Mouse (Mus musculus): Measurements from ENCODE around the gene Akr1c14.
"Not testable (repeated sequence)": the region's sequence is repeated elsewhere in the genome, so short reads cannot be mapped to it uniquely, and the experiment has no call there.

The Akr1c14 gene

DNA sequence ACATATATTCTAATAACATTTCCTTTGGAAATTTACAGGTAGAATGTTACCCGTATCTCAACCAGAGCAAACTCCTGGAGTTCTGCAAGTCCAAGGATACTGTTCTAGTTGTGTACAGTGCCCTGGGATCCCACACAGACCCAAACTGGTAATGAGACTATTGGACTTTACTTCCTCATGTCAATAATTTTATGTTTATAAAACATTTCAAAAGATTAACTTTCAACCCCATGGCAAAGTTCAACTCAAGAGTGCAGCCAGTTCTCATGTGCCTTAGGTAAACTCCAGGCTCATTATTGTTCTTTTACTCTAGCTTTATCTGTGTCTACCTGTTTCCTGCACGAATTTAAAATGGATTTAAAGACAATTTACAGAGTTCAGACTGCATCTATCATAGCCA, at the start of gene Akr1c14:
Gene Akr1c14, plus strand, starts transcription at position 293 of the 400 bp plus-strand sequence.
- no peak for DNase-seq (ENCODE audit: low spot score)

DNA sequence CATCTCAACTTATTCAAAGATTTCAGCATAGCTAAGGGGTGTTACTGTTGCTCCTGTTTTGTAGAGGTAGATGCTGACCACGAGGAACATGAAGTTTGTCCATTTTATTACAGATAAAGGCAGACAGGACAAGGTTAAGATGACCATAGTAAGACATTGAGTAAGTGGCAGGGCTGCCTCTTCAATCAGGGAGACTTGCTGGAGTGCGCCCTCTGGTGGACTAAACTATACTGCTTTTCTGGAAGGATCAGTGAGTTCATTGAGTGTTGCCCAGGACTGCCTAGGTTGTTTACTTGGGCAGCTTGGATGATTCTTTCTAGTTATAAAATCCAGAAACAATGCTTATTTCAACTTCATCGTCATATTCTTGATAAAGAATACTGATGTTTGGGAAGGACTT, 47.1 kb upstream of the Akr1c14 start:
- DNase-seq (ENCODE audit: low spot score), result peak; percentile 79

DNA sequence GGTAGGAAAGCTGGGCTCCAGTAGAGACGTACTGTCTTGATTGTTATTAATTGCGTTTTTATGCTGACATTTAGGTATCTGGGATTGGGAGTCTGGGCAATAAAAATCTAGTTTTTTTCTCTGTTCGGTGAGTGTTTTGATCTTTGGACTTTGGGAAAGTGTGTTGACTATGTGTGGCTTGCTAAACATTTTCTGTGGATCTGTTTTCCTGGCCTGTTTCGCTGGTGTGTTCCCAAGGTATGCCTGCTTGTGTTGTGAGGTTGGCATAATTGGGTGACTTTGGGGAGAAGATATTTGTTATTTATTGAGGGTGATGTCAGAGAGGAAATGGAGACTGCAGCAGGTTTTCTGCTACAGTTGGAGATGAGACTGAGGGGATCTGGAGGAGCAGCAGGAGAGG, 38.0 kb upstream of the Akr1c14 start:
- DNase-seq (ENCODE audit: low spot score), result no peak

DNA sequence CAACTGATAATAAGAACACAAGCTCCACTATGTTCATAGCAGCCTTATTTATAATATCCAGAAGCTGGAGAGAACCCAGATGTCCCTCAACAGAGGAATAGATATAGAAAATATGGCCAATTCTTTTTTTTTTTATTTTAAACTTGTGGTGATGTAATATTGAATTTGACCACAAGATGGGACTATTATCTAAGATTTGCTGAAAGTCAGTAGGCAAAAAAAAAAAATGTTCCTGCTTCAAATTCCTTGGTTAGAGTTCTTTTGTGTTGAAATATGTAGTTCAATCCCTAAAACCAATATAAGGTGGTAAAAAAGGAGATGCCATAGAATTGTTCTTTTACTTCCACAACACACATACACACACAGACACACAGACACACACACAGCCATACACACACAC, 35.0 kb upstream of the Akr1c14 start:
- DNase-seq (ENCODE audit: low spot score), result no peak

DNA sequence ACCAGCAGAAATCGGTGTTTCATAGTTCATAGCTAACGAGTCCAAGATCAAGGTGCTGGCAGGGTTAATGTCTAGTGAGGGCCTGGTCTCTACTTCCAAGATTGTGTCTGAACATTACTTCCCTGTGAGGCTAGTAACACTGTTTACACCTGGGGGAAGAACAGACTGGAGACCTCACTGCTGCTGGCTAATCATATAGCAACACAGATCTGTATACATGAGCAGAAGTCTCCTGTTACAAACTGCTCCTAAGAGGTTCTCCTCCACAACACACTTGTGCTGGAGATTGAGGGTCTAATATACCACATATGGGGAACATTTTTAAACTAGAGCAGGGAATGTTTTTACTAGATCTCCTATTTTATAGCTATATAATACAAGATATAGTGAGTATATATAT, 18.9 kb upstream of the Akr1c14 start:
- no peak for DNase-seq (ENCODE audit: low spot score)

DNA sequence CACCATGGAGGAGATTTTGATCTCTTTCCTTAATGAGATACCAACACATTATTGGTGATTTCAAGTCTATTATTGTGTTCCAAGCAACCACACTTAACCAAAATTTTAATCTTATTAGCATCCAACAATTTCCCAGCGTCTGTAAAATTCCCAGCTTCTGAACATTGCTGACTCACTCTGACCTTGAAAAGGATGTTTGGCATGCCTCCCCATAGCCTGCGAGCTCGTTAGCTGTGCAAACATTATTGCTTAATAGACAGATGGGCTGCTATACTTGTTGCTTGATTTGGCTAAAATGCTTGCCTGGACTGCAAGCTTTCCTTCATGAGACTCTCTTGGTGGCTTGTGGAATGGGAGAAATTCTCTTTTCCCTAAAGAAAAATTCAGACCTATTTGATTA, 16.3 kb upstream of the Akr1c14 start:
- DNase-seq (ENCODE audit: low spot score), result peak; percentile 30

DNA sequence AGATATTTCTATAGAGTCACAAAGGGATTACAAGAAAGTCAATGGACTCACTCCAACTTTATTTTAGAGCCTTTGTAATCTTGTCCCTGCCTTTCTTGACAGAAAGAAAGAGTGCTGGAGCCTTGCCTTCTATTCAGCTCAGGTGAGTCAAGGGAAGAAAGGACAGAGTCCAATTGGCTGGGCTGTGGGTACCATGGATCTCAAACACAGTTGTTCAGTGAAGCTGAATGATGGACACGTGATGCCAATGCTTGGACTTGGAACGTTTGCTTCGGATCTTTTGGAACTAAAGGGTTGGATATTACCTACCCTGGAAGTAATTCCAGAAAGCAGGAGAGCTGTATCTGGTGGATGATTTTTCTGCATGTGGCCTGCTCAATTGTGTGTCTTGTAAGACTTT, 13.8 kb upstream of the Akr1c14 start:
- DNase-seq (ENCODE audit: low spot score), result no peak

DNA sequence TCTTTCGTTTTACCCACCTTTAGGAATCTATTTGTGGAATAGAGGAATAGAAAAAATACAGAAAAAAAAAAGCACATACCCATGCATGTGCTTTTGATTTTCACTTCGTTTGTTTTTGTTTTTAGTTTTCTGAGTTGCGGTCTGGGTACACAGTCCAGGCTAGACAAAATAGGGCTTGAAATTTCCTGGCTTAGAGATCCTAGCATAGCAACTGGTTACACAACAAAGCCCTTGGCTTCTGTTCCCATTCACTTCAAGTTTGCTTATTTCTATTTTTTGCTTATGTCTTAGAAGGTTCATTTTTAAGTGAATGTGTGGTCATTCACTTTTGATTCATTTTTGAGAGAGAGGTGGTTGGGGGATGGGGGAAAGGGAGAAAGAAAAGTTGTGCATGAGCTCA, 2.7 kb upstream of the Akr1c14 start:
- DNase-seq (ENCODE audit: low spot score), result no peak

DNA sequence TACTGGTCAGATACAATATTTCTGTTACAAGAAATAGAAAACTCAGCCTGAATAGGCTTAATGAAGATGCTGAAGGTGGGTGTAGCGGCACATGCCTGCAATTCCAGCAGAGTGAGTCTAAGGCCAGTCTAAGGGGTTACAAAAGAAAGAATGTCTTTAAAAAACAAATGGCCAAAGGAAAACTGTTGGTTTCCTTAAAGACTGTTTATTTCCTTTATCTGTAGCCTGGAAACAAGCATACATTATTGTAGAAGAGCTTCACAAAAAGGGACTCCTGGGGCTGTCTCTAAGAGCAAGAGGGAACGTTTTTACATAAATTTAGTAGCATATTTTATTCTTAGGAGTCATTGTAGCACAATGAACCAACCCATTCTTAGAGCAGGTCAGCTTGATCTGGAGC, 2.0 kb upstream of the Akr1c14 start:
- DNase-seq (ENCODE audit: low spot score), result no peak

DNA sequence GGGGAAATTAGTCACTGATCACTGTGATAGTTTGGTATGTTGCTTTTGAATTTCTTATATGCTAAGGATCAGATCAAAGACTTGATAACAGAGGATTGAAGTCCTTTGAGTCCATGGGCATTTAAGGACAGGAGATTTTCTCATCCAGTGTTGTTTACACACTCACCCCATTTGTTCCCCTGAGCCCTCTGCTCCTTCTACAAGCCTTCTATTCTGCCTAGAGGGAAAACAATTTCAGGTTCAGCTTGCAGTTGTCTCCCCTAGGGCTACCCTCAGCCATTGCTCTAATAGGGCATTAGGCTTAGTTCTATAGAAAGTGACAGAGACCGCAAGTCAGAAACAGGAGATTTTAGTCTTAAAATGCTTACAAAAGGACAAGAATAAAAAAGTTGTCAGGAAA, 585 bp upstream of the Akr1c14 start:
- no peak for DNase-seq (ENCODE audit: low spot score)

DNA sequence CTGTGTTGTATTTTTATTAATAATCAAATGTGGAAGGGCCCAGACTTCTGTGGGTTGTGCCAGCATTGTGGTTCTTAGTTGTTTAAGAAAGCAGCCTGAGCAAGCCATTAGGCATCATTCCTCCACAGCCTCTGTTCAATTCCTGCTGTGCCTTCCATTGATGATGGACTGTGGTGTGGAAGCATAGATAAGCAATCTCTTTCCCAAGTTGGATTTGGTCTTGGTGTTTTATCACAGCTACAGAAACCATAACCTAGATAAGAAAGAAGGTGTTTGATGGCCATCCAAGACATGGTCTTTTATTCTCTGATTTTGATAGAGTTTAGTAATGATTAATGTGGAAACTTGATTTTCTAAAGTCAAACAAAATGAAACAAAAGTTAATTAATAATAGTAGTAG, 844 bp downstream of the Akr1c14 start:
- DNase-seq (ENCODE audit: low spot score), result no peak

DNA sequence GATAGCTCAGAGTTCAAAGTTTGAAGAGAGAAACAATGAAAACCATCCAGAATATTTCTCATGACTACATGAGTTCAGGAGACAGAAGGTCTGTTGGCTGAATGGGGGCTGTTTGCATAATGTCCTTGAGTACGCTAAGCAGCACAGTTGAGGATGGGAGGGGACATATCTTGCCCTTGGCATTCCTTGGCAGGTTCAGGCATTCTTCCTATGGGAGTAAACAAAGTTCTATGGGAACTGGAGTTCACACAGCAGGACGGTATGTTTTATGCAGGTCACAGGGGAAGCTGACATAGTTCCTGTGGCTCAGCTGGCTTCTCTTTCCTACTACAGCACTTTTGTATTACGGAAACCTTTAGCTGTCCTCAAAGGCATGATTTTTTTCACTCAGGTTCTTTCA, 6.6 kb downstream of the Akr1c14 start:
- DNase-seq (ENCODE audit: low spot score), result no peak

DNA sequence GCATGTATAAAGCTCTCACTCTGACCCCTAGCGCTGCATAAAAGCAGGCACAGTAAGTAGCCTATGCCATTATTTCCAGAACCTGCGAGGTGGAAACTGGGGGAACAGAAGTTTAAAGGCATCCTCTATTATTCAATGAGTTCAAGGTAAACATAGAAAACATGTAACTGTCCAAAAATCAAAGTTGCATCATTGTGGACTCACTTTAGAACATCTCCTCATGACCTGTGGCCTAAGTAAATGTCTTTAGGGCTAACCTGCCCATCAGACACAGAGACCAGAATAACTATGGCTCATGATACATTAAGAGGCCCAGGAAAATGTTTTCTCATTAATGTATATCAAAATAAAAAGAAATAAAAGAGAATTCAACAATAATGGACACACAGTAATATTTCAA, 7.4 kb downstream of the Akr1c14 start:
- no peak for DNase-seq (ENCODE audit: low spot score)

DNA sequence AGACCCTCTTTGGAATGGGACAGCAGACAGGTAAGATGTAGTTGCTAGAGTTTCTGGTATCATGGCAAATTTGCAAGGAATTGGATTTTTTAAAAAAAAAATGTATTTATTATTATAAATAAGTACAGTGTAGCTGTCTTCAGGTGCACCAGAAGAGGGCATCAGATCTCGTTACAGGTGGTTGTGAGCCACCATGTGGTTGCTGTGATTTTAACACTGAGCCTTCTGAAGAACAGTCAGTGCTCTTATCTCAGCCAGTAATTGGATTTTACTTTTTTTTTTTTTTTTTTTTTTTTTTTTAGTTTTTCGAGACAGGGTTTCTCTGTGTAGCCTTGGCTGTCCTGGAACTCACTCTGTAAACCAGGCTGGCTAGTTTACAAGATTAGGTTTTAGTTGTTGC, 9.4 kb downstream of the Akr1c14 start:
- DNase-seq (ENCODE audit: low spot score), result not testable (repeated sequence)

DNA sequence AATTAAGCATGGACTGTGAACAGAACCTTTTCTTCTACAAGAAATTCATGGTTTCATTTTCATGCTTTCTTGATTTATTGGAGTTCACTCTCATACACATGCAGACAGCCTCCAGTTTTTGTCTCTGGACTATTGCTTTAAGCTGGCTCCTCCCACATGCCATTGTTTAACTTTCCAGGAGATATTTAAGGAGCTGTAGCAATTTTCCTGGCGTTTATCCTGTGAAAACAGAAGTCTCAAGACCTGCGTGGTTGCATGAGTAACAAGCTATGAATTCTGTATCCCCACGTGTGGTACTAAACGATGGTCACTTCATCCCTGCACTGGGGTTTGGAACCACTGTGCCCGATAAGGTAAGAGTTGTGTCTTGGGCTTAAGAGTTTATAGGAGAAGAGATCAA, 10.6 kb downstream of the Akr1c14 start:
- no peak for DNase-seq (ENCODE audit: low spot score)

DNA sequence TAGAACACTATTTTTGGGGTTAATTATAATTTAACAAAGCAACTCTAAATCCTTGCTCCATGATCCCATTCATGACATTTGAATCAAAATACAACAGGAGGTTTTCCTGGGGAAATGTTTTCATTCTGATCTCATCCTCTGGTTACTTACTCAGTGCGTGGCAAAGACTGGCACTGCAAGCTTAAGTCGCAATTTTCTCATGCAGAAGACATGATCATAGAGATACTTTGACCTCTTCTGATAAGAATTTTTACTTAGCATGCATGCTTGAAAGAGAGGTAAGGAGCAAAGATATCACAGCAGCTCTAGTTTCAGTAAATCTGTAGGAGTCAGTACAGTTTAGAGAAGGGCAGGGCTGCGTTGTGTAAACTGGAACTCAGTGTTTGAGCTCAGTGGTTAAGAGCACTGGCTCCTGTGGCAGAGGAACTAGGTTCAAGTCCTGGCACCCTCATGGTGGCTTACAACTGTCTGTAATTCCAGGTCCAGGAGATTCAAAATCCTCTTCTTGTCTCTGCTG, 11.5 kb downstream of the Akr1c14 start:
- DNase-seq (ENCODE audit: low spot score), result no peak

DNA sequence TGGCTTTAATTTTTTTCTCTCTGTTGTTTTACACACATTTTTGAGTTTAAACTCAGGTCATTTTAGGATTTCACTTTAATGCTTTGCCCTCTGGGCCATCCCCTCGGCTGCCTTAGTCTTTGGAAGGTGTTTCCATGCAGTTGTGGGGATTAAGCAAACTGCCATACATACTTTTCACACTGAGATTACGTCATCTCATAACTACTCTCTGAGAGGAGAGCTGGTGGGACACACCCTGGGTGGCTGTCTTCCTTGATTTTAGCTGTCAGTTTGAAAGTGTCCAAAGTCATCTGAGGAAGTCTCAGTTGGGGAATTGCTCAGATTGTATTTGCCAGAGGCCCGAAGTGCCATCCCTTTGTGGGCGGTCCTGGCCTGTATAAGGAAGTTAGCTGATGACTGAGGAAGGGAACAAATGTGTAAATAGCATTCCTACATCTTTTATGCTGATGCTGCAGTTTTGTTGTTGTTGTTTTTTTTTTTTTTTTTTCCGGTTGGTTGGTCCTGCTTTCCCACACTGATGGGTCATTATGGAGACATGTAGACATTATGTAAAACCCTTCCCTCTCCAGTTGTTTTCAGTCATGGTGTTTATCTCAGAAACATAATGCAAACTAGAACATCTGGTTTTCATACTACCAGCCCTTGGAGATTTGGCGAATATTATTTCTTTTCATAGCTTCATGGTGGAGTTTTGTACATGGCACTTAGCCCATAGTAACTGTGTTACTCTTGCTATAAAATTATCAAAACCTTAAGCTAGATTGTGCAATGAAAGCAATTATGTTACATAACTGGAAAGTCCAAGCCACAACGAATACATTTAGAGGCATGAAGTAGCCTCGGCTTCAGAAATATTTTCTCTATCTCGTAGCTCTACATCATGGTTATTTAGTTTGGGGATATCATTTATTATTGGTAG, 28.0 kb downstream of the Akr1c14 start:
- DNase-seq (ENCODE audit: low spot score), result no peak

DNA sequence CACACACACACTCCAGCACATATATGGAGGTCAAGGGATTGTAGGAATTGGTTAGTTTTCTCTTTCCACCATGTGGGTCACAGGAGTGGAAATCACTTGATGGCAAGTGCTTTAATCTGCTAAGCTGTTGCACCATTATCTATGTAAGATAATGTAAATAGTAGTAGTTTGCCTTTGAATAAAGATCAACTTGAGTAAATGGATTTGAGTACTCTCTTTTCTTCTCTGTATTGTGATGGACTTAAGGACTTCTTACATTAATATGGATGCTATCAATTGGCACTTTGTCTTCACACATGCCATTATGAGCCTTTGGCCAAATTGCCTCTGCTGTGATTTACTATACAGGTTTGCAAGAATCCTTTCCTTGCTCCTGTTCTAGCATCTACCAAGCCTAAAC, 31.1 kb downstream of the Akr1c14 start:
- DNase-seq (ENCODE audit: low spot score), result no peak

DNA sequence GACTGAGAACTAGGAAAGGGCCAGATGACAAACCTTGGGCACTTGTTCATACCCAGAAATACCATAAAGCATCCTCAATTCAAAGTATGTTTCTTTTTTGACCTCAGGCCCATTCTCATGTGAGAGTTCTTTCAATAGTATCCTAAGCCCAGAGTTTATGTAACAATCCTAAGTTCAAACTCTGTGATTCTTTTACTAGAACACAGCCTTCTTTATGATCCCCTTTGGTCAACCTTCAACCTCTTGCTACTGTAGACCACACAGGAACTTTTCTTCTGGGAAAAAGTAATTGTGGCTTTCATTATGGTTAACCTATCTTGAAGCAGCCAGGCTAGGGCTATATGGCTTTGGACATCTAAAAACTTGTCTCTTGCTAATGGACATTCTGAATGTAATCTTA, 52.9 kb downstream of the Akr1c14 start:
- DNase-seq (ENCODE audit: low spot score), result no peak

DNA sequence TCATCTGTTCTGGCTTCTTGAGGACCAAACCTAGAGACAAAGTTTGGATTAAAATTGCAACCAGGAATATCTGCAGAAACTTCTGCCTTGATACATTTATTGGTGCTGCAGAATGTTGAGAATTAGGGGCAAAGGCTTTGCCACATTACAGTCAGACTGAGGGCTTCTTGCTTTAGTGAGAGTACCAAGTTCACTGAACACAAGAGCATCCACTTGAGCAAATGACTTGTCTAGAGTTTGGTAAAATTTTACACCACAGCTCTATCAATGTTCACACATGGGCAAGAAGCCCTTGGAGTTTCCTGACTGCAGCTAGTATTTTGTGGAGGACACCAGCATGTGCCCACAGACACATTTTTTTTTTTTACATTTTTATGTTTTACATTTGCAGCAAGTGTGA, 53.9 kb downstream of the Akr1c14 start:
- no peak for DNase-seq (ENCODE audit: low spot score)

DNA sequence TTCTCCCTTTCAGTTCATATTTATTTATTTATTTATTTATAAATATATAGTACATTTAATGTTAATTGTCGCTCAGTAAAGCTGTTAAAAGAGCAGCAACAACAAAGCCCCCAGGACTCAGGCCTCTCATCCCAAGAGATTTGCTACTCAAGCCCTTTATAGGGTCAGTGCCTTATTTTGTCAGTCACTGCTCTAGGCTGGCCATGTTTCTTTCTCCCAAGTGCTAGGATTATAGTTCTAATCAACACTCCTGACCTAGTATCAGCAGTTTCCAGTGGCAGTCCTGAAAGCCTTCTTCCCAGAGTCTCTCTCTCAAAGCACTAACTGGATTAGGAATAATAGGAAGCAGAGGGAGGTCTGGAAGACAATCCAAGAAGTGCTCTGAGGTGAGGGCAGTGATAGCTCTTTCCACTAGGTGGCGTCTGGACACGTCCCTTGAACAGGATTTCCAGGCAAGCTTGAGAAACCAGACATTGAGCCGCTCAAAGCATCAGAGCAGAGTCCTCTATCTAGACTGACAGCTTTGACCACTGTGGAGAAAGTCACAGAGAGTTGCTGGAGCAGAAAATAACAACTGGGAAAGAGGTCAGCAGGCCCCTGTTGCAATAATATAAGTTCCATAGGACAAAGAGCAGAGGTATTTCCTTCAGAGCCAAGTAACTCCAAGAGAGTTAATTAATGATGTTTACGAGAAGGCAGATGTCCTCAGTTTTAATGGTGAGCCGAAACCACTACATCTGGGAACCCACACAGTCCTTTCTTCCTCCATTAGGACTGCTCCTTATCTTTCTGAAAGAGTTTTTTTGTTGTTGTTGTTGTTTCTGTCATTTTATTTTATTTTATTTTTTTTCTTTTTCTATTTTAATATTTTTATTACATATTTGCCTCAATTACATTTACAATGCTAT, 61.7 kb downstream of the Akr1c14 start:
- peak; percentile 54 for DNase-seq (ENCODE audit: low spot score)

DNA sequence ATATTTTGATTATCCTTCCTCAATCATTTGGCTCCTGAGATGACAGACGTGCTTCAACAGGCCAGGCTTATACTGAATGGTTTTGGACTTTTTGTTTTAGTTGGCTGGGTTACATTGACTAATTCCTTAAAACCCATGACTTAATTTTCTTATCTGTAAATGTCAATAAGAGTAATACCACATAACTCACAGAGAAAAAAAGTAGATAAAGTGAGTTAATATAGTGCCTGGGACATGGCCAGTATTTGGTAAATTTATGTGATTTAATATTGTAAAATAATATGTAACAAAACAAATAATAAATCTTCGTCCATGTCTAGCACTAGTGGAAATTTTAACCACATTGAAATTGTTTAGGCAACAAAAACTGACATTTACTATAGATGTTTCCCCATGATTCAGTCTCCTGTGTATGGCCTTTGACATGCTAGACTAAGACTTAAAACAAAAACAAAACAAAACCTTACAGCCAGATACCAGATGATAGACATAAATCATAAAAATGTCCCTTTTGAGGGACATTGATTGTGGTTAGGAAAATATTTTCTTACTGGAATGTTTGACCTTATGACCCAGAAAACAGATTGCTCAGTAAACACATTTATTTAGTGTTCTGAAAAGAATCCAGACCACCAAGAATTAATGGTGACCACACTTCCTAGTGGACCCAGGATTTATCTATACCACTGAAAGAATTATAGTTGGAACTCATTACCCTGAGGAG, 70.5 kb downstream of the Akr1c14 start:
- DNase-seq (ENCODE audit: low spot score), result no peak

Data from ovary, postnatal 14 days (tissue).